Mouse (Mus musculus) liver, embryonic 15.5 days (tissue): ENCODE results near the gene Pls3. TPM values are rescaled to one million over a fixed set of nuclear protein-coding genes. Genes with fewer than 3 reads are reported as not detected.
"Not testable (repeated sequence)": the region's sequence is repeated elsewhere in the genome, so short reads cannot be mapped to it uniquely, and the experiment has no call there.

ENCODE experiments used
- ATAC-seq: fragments of 200-750 bp; cut with Nextera tagmentation; 2 replicates; pipeline ENCODE4 v1.8.0; 2017; ENCODE audit warnings: moderate number of reproducible peaks, mild to moderate bottlenecking, moderate library complexity; ENCODE audit not compliant: insufficient read depth
- H3K27ac ChIP-seq: fragments of 300-500 bp; sonication (generic); replicated peaks from 2 replicates; pipeline ENCODE4 v1.5.1; 2015; ENCODE audit warnings: mild to moderate bottlenecking, inconsistent platforms
- H3K27me3 ChIP-seq: fragments of 300-500 bp; sonication (generic); 2 replicates; pipeline ENCODE4 v1.6.1; 2015; ENCODE audit warnings: mild to moderate bottlenecking, inconsistent platforms
- H3K36me3 ChIP-seq: fragments of 300-500 bp; sonication (generic); replicated peaks from 2 replicates; pipeline ENCODE4 v1.6.1; 2015; ENCODE audit warnings: moderate library complexity, mild to moderate bottlenecking, inconsistent platforms
- H3K4me1 ChIP-seq: fragments of 300-500 bp; sonication (generic); replicated peaks from 2 replicates; pipeline ENCODE4 v1.6.1; 2015; ENCODE audit warnings: inconsistent platforms
- H3K4me2 ChIP-seq: fragments of 300-500 bp; sonication (generic); 2 replicates; pipeline ENCODE4 v1.6.1; 2015; ENCODE audit warnings: moderate library complexity, mild to moderate bottlenecking, inconsistent platforms
- H3K4me3 ChIP-seq: fragments of 300-500 bp; sonication (generic); replicated peaks from 2 replicates; pipeline ENCODE4 v1.5.1; 2015; ENCODE audit warnings: mild to moderate bottlenecking, inconsistent platforms
- H3K9ac ChIP-seq: fragments of 300-500 bp; sonication (generic); 2 replicates; pipeline ENCODE4 v1.6.1; 2015; ENCODE audit warnings: moderate library complexity, mild to moderate bottlenecking, inconsistent platforms
- H3K9me3 ChIP-seq: fragments of 300-500 bp; sonication (generic); replicated peaks from 2 replicates; pipeline ENCODE4 v1.6.1; 2016; ENCODE audit warnings: inconsistent platforms
- WGBS: fragments of 180-500 bp; shearing (Covaris S2); methylation state at CpG from one replicate; pipeline ENCODE4 v1.1.7; 2015; ENCODE audit warnings: mixed read lengths; ENCODE audit not compliant: insufficient replicate concordance; 5-methylcytosine and 5-hydroxymethylcytosine counted together
- polyA plus RNA-seq: library from polyadenylated mRNA; unstranded; fragments of >200 nt; fragmentation: Nextera tagmentation; extraction: Ambion mirVana; gene quantifications from 2 replicates; pipeline ENCODE4 v1.2.1, GENCODE M21; 2015

The Pls3 gene
- polyA plus RNA-seq, 1 experiment from 2014 or later: 6.5 TPM

GRCm38 (mm10) chrX:75777461-75777860 lies 97.5 kb downstream of the Pls3 start:
- Histone ChIP-seq H3K27me3 (no peaks in the 10 kb centered on the region), H3K9ac (no peak overlapping the region), H3K4me3 (no peak overlapping the region), H3K36me3 (no peaks in the 10 kb centered on the region), H3K27ac (no peak overlapping the region), H3K9me3 (no peaks in the 10 kb centered on the region), H3K4me2 (no peak overlapping the region), H3K4me1 (no peaks in the 10 kb centered on the region)
- no peak for ATAC-seq
- 75% methylated on average over 2 of the region's 2 CpGs for WGBS

- no peaks in the 10 kb centered on the region for H3K36me3 ChIP-seq
- peak overlapping the region; percentile 75; the same call in 1 of the 2 replicates for H3K27ac ChIP-seq
- peak overlapping the region; percentile 57 for H3K4me3 ChIP-seq
- ATAC-seq: no peak
- H3K9ac ChIP-seq: peak overlapping the region; percentile 49
- WGBS: 32% methylated on average over 7 of the region's 7 CpGs
- H3K4me1 ChIP-seq: no peaks in the 10 kb centered on the region
- H3K27me3 ChIP-seq: no peaks in the 10 kb centered on the region
- H3K9me3 ChIP-seq: no peaks in the 10 kb centered on the region
- H3K4me2 ChIP-seq: peak overlapping the region; percentile 64
These were observed 110.1 kb downstream of the Pls3 start for GRCm38 (mm10) chrX:75764794-75765328.

GRCm38 (mm10) chrX:75764135-75764793 lies 110.7 kb downstream of the Pls3 start:
- H3K27me3 ChIP-seq: no peaks in the 10 kb centered on the region
- H3K4me1 ChIP-seq: no peaks in the 10 kb centered on the region
- WGBS: 12% methylated on average over 19 of the region's 19 CpGs
- no peaks in the 10 kb centered on the region for H3K36me3 ChIP-seq
- peak overlapping the region; percentile 57 for H3K4me3 ChIP-seq
- peak overlapping the region; percentile 64 for H3K4me2 ChIP-seq
- H3K9ac ChIP-seq: peak overlapping the region; percentile 49
- H3K27ac ChIP-seq: peak overlapping the region; percentile 75
- no peaks in the 10 kb centered on the region for H3K9me3 ChIP-seq
- ATAC-seq: peak; percentile 76

- H3K36me3 ChIP-seq, H3K27ac ChIP-seq, H3K9me3 ChIP-seq, H3K4me3 ChIP-seq, H3K4me1 ChIP-seq, H3K27me3 ChIP-seq, H3K9ac ChIP-seq, ATAC-seq, H3K4me2 ChIP-seq: not testable (repeated sequence)
- 91% methylated on average over 2 of the region's 2 CpGs for whole genome bisulfite sequencing
These were observed 115.5 kb downstream of the Pls3 start for GRCm38 (mm10) chrX:75759461-75759860.

GRCm38 (mm10) chrX:75759036-75759435 lies 115.9 kb downstream of the Pls3 start:
- H3K9ac ChIP-seq, H3K9me3 ChIP-seq, ATAC-seq, H3K27me3 ChIP-seq, H3K27ac ChIP-seq, H3K4me1 ChIP-seq, H3K4me3 ChIP-seq, H3K4me2 ChIP-seq, H3K36me3 ChIP-seq: not testable (repeated sequence)
- 49% methylated on average over 12 of the region's 12 CpGs for WGBS

- H3K4me2 ChIP-seq, H3K9ac ChIP-seq, H3K27ac ChIP-seq, H3K9me3 ChIP-seq, H3K4me3 ChIP-seq, ATAC-seq, H3K4me1 ChIP-seq, H3K36me3 ChIP-seq, H3K27me3 ChIP-seq: not testable (repeated sequence)
- WGBS: 66% methylated on average over 14 of the region's 14 CpGs
These were observed 117.0 kb downstream of the Pls3 start for GRCm38 (mm10) chrX:75757966-75758365.

GRCm38 (mm10) chrX:75754531-75754930 lies 120.5 kb downstream of the Pls3 start:
- H3K4me2 ChIP-seq, H3K9me3 ChIP-seq, H3K27me3 ChIP-seq, H3K36me3 ChIP-seq, ATAC-seq, H3K27ac ChIP-seq, H3K4me1 ChIP-seq, H3K9ac ChIP-seq, H3K4me3 ChIP-seq: not testable (repeated sequence)

GRCm38 (mm10) chrX:75750126-75750725 lies 124.8 kb downstream of the Pls3 start:
- H3K4me2 ChIP-seq, H3K9me3 ChIP-seq, ATAC-seq, H3K4me3 ChIP-seq, H3K27me3 ChIP-seq, H3K4me1 ChIP-seq, H3K9ac ChIP-seq, H3K36me3 ChIP-seq, H3K27ac ChIP-seq: not testable (repeated sequence)
- 63% methylated on average over 9 of the region's 12 CpGs for WGBS

GRCm38 (mm10) chrX:75749312-75749711 lies 125.7 kb downstream of the Pls3 start:
- H3K9ac ChIP-seq, H3K4me1 ChIP-seq, H3K27me3 ChIP-seq, H3K27ac ChIP-seq, H3K9me3 ChIP-seq, H3K4me2 ChIP-seq, H3K4me3 ChIP-seq, H3K36me3 ChIP-seq, ATAC-seq: not testable (repeated sequence)
- 64% methylated on average over 10 of the region's 10 CpGs for whole genome bisulfite sequencing

GRCm38 (mm10) chrX:75744466-75744865 lies 130.5 kb downstream of the Pls3 start:
- H3K27me3 ChIP-seq, H3K9ac ChIP-seq, H3K9me3 ChIP-seq, H3K4me3 ChIP-seq, H3K4me1 ChIP-seq, ATAC-seq, H3K36me3 ChIP-seq, H3K27ac ChIP-seq, H3K4me2 ChIP-seq: not testable (repeated sequence)
- WGBS: 54% methylated on average over 14 of the region's 14 CpGs

GRCm38 (mm10) chrX:75739464-75739863 lies 135.5 kb downstream of the Pls3 start:
- not testable (repeated sequence) for H3K9ac ChIP-seq, H3K9me3 ChIP-seq, H3K4me2 ChIP-seq, H3K4me1 ChIP-seq, H3K27ac ChIP-seq, H3K27me3 ChIP-seq, ATAC-seq, H3K4me3 ChIP-seq, H3K36me3 ChIP-seq
- 75% methylated on average over 3 of the region's 8 CpGs for WGBS
